Mouse (Mus musculus): ENCODE data around the gene Lctl.
"Not testable (repeated sequence)": the region's sequence is repeated elsewhere in the genome, so short reads cannot be mapped to it uniquely, and the experiment has no call there.

The Lctl gene

GRCm38 (mm10) chr9:64120584-64121277 is 3.8 kb downstream of the Lctl start:
- DNase-seq (ENCODE audit: low spot score in 2 of 2) = no peak

- no peak for DNase-seq (ENCODE audit: low spot score in 2 of 2)
Measured at GRCm38 (mm10) chr9:64122601-64123000, 5.7 kb downstream of the Lctl start.

GRCm38 (mm10) chr9:64124846-64125245 is 7.9 kb downstream of the Lctl start:
- DNase-seq (ENCODE audit: low spot score in 2 of 2) = not testable (repeated sequence)

- DNase-seq (ENCODE audit: low spot score in 2 of 2) = no peak
Measured at GRCm38 (mm10) chr9:64125307-64125706, 8.4 kb downstream of the Lctl start.

- DNase-seq (ENCODE audit: low spot score in 2 of 2) = no peak
Measured at GRCm38 (mm10) chr9:64126121-64126520, 9.2 kb downstream of the Lctl start.

- no peak for DNase-seq (ENCODE audit: low spot score in 2 of 2)
Measured at GRCm38 (mm10) chr9:64131623-64132022, 14.7 kb downstream of the Lctl start.

GRCm38 (mm10) chr9:64138896-64139295 is 21.9 kb downstream of the Lctl start:
- peak; percentile 55 to 68 for DNase-seq (ENCODE audit: low spot score in 2 of 2)

- DNase-seq (ENCODE audit: low spot score in 2 of 2) = no peak
Measured at GRCm38 (mm10) chr9:64139879-64140278, 22.9 kb downstream of the Lctl start.

- no peak for DNase-seq (ENCODE audit: low spot score in 2 of 2)
Measured at GRCm38 (mm10) chr9:64156641-64157040, 39.7 kb downstream of the Lctl start.

GRCm38 (mm10) chr9:64160471-64160870 is 43.5 kb downstream of the Lctl start:
- DNase-seq (ENCODE audit: low spot score in 2 of 2) = no peak

GRCm38 (mm10) chr9:64169967-64170366 is 53.0 kb downstream of the Lctl start:
- DNase-seq (ENCODE audit: low spot score in 2 of 2) = not testable (repeated sequence)

- DNase-seq (ENCODE audit: low spot score in 2 of 2) = no peak
Measured at GRCm38 (mm10) chr9:64172145-64172815, 55.3 kb downstream of the Lctl start.

- DNase-seq (ENCODE audit: low spot score in 2 of 2) = peak; percentile 87 to 88
Measured at GRCm38 (mm10) chr9:64172816-64173665, 56.1 kb downstream of the Lctl start, which contains the start of the genes Zwilch and Rpl4. Gene Zwilch, minus strand, starts transcription at chr9:64173104. Gene Rpl4, plus strand, starts transcription at chr9:64173375.

GRCm38 (mm10) chr9:64173666-64174220 is 56.8 kb downstream of the Lctl start:
- DNase-seq (ENCODE audit: low spot score in 2 of 2) = no peak

GRCm38 (mm10) chr9:64174341-64174740 is 57.4 kb downstream of the Lctl start:
- DNase-seq (ENCODE audit: low spot score in 2 of 2) = no peak

GRCm38 (mm10) chr9:64174766-64175165 is 57.8 kb downstream of the Lctl start:
- DNase-seq (ENCODE audit: low spot score in 2 of 2) = no peak

GRCm38 (mm10) chr9:64175378-64175777 is 58.4 kb downstream of the Lctl start:
- no peak for DNase-seq (ENCODE audit: low spot score in 2 of 2)

GRCm38 (mm10) chr9:64178610-64178973 is 61.6 kb downstream of the Lctl start:
- no peak for DNase-seq (ENCODE audit: low spot score in 2 of 2)

- peak; percentile 83 to 89 for DNase-seq (ENCODE audit: low spot score in 2 of 2)
Measured at GRCm38 (mm10) chr9:64178974-64179646, 62.2 kb downstream of the Lctl start, which contains the start of gene Snapc5. Gene Snapc5, plus strand, starts transcription at chr9:64179274.

- not testable (repeated sequence) for DNase-seq (ENCODE audit: low spot score in 2 of 2)
Measured at GRCm38 (mm10) chr9:64183295-64183694, 66.3 kb downstream of the Lctl start.

GRCm38 (mm10) chr9:64184166-64184840 is 67.4 kb downstream of the Lctl start:
- no peak for DNase-seq (ENCODE audit: low spot score in 2 of 2)

All from natural killer cell, adult 2 months (primary cell).